ENCODE assay signal across 32 mouse cellular contexts in the genomic region with DNA sequence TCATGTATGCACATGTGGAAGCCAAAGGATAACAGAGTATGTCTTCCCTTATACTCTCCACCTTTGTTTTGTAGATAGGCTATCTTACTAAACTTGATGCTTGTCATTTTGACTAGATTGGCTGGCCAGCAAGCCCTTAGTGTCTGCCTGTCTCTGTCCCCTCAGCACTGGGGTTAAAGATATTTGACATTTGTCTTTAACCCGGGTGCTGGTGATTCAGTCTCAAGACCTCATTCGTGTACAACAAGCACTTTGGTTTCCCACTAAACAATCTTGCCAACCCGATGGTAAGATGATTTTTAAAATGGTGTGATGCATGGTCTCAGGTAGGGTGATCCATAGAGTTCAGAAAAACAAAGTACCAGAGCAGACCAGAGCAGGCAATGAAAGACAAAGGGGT.
"Had no signal": no experiment of that assay in that cellular context is flagged by ENCODE, and none has a peak within 500 bp of the region (broad histone marks: within the 10 kb centered on the region; RNA-seq: fewer than 3 reads in every experiment).

No protein-coding gene starts in this region.

- H3K36me3 ChIP-seq: heart, embryonic 10.5 days; heart, embryonic 12.5 days; heart, embryonic 13.5 days; heart, embryonic 15.5 days; hindbrain, embryonic 10.5 days; hindbrain, embryonic 12.5 days; hindbrain, embryonic 13.5 days; hindbrain, embryonic 15.5 days; intestine, embryonic 15.5 days; kidney, embryonic 15.5 days had no signal

- H3K27me3 ChIP-seq: heart, embryonic 12.5 days; heart, embryonic 13.5 days; heart, embryonic 15.5 days; hindbrain, embryonic 12.5 days; hindbrain, embryonic 13.5 days; hindbrain, embryonic 15.5 days; intestine, embryonic 15.5 days; kidney, embryonic 15.5 days had no signal

- ATAC-seq: hindbrain, embryonic 16.5 days; hindbrain, postnatal 0 days; inflammation-experienced regulatory T-cells, adult 6 months; intestine, embryonic 15.5 days; intestine, embryonic 16.5 days; intestine, postnatal 0 days had no signal

- DNase-seq: heart, adult 2 months; heart, postnatal 10 days; heart, postnatal 14 days; heart, postnatal 4 days; kidney, adult 11 months; kidney, adult 9 months; kidney, postnatal 10 days; kidney, postnatal 14 days; kidney, postnatal 25 days; kidney, postnatal 4 days; layer of hippocampus, adult 9-11 months; layer of hippocampus, postnatal 36 days had no signal

- H3K9ac ChIP-seq: heart, embryonic 12.5 days; heart, embryonic 13.5 days; heart, embryonic 15.5 days; hindbrain, embryonic 12.5 days; hindbrain, embryonic 13.5 days; hindbrain, embryonic 14.5 days; hindbrain, embryonic 15.5 days; intestine, embryonic 15.5 days; kidney, embryonic 15.5 days had no signal

- H3K4me2 ChIP-seq: heart, embryonic 11.5 days; heart, embryonic 12.5 days; heart, embryonic 13.5 days; heart, embryonic 15.5 days; hindbrain, embryonic 12.5 days; hindbrain, embryonic 13.5 days; hindbrain, embryonic 14.5 days; hindbrain, embryonic 15.5 days; intestine, embryonic 15.5 days; kidney, embryonic 15.5 days had no signal

- H3K9me3 ChIP-seq: heart, embryonic 10.5 days; heart, embryonic 12.5 days; heart, embryonic 13.5 days; heart, embryonic 15.5 days; hindbrain, embryonic 10.5 days; hindbrain, embryonic 12.5 days; hindbrain, embryonic 13.5 days; hindbrain, embryonic 15.5 days; intestine, embryonic 15.5 days; kidney, embryonic 15.5 days had no signal

- H3K27ac ChIP-seq: heart, adult 2 months; heart, embryonic 10.5 days; heart, embryonic 13.5 days; heart, embryonic 15.5 days; hindbrain, embryonic 10.5 days; hindbrain, embryonic 12.5 days; hindbrain, embryonic 13.5 days; hindbrain, embryonic 14.5 days; hindbrain, embryonic 15.5 days; hindbrain, postnatal 0 days; intestine, embryonic 15.5 days; kidney, embryonic 15.5 days; kidney, postnatal 0 days; left cerebral cortex, adult 2 months had no signal

- H3K4me3 ChIP-seq: heart, adult 2 months; heart, embryonic 10.5 days; heart, embryonic 12.5 days; heart, embryonic 13.5 days; heart, embryonic 15.5 days; hindbrain, embryonic 10.5 days; hindbrain, embryonic 12.5 days; hindbrain, embryonic 13.5 days; hindbrain, embryonic 15.5 days; intestine, embryonic 15.5 days; kidney, embryonic 15.5 days; layer of hippocampus, adult 2 months; left cerebral cortex, adult 2 months had no signal

- H3K4me1 ChIP-seq: heart, embryonic 10.5 days; heart, embryonic 15.5 days; hindbrain, embryonic 10.5 days; hindbrain, embryonic 12.5 days; hindbrain, embryonic 13.5 days; intestine, embryonic 15.5 days; kidney, embryonic 15.5 days had no signal
